Mouse (Mus musculus) testis, postnatal 10 days (tissue): ENCODE results near the gene Nnmt.

Experiments
- DNase-seq: peaks from one replicate; pipeline ENCODE4 v3.0.0; 2021; ENCODE audit warnings: low spot score

Gene Nnmt

DNA sequence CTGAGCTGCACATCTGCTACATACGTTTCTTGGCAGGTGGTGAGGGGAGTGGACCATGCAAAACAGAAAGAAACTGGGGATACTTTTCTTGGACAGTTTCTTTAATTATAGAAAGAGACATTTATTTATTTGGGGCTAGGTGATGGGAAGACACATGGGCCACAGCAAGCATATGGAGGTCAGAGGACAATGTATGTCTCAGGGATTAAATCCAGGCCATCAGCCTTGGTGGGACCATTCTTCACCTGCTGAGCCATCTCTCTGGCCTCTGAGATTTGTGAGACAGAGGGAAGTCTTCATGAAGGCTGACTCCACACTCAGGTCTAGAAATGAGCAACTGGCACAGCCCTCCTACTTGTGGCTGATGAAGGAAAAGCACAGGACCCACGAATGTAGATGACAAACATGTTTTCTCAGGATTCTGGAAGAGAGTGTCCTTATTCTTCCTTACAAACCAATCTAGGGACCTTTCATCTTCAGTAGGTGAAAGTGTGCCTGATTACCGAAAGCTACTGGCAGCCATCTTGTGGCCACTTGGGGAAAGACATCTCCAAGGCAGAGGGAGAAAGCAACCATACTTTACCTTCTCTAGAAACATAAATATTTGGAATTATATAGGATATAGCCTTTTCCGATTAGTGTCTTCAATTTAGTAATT lies 45.3 kb downstream of the Nnmt start:
- DNase-seq, result peak; percentile 71

DNA sequence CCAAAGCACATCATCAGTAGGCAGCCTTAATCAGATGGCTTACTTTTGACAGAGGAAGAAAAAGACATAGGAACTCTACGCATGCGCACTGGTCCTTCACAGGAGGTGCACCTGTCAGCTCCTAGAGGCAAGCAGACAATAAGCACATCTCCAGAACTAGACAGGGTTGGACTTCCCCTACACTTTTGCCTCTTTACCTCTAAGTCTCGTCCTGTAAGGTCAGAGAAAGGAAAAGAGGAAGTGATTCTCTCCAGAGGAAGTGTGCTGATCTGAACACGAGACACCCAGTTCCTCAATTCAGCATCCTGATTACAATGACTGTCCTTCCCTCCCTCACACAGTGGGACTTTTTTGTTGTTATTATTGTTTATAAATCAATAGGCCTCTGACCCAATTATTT lies 46.3 kb downstream of the Nnmt start:
- DNase-seq, result no peak

DNA sequence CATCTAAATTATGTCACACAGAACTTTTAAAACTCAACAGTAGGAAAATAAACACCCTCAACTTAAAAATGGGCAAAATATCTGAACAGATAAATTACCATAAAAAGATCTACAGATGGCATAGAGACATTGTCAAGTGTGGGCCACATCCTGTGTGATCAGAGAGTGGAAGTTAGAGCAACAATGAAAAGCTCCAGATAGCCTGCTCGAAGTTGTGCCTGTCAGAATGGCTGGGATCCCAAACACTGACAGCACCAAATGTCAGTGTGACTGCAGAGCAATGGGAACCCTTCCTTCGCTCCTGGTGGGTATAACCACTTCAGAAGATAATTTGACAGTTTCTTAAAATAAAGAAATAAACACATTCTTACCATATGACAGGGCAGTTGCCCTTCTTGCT lies 55.9 kb downstream of the Nnmt start:
- DNase-seq, result no peak

DNA sequence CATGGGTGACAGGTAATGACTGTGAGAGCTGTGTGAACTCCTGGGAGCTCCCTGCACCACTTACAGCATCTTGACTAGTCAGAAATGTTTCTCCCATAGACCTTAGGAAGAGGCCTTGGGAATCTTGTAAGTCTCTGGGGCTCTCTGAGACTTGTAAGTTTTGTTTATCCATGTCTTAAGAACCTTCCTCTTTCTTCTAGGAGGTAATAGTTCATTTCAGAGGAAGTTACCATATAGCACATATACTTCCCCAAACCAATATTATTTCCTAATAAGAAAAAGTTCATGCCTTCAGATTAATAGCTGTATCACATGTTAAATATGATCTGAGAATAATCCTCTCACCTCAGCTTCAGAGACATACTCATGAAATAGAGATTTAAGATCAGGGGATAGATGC lies 57.7 kb downstream of the Nnmt start:
- no peak for DNase-seq
